Mouse (Mus musculus) layer of hippocampus, adult 18-20 months (tissue): ENCODE measurements around the gene Azin2. TPM values are rescaled to one million over a fixed set of nuclear protein-coding genes. Genes with fewer than 3 reads are reported as not detected.

Source experiments
- DNase-seq, 2 experiments: peaks; one replicate each; pipeline ENCODE4 v3.0.0; 2022; ENCODE audit warnings: low spot score in 2 of 2
- total RNA-seq, 2 experiments: library from RNA; stranded (reverse); gene quantifications; 2 replicates each; pipeline ENCODE4 v1.2.3; 2021

The Azin2 gene
- total RNA-seq, 2 experiments from 2014 or later, result 38.9 to 41.7 TPM

DNA sequence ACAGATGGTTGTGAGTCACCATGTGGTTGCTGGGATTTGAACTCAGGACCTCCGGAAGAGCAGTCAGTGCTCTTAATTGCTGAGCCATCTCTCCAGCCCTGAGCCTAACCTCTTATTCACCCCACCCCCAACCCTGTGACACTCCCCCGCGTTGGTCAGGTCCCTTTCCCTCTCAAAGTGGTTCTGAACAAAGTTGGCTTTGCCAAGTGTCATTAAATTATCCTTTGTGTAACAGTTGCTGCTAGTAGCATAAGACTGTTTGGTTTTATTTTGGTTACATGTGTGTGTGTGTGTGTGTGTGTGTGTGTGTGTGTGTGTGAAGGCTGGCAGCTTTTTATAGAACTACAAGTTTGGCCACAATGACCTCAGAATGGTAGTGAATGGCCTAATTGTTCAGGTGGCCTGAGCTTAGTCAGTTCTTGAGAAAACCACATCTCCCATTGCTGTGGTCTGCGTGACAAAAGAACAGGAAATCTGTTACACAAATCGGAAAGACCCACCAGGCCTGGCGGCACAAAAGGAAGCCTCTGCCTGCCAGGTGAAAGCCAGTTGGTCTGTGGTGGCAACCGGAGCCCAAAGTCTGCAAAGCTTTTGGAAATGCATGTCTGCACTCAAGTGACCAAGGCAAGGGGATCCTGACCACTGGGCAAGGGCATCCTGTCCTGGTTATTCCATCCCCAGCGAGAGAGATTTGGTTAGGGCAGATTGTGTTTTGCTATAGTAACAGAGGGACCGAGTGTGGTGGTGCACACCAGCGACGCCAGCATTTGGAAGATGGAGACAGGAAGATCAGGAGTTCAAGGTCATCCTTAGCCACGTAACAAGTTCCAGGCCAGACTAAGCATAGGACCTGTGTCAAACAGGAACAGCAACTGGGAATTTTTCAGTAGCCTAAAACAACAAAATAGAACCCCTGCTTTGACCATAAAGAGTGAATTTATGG lies 18.9 kb upstream of the Azin2 start:
- no peak for DNase-seq

DNA sequence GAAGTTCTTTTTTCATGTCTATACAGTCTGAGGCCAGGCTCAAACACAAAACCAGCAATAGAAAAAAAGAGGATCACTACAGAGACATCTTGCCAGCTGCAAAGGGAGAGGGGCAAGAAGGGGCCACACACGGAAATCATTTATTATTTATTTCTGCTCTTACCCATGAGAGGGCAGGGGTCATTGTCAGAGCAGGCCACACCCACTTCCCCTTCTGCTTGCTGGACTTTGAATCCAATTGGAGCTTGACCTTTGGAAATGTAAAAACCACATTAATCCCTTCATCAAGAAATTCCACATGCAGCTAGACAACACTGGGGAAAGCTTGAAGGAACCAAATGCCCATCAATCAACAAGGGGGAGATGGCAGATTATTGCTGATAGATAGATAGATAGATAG lies 16.4 kb upstream of the Azin2 start:
- no peak for DNase-seq

DNA sequence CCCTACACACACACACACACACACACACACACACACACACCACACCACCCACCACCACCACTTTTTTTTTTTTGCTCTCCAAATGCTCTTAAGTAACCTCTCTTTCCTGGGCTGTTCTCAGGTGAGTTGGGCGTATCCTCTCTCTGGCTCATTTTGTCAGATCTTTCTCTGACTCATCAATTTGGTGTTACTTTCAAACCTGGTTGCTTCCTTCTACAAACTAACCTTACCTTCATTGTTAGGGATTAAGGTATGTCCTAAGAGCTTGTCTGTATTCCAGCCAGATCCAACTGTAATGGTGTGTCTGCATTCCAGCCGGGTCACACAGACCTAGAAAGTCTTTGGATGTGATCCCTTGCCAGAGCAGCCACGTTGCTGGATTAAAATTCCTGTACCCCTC lies 15.0 kb upstream of the Azin2 start:
- DNase-seq, result no peak

DNA sequence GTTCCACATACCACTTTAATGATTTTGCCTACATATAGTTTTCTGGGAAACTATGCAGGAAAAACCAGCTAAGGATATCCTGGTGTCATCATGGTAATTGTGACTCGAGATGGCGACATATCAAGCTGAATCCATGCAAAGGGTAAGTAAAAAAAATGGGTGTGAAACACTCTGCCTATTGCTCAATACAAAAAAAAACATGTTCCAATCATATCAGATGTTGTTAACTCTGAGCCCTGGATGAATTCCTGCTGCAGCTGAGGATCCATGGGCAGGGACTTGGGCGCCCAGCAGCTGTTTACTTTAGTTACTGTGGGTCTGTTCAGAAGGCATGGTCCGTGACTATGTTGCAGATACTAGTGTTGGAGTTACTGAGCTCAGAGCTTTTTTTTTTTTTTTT lies 14.3 kb upstream of the Azin2 start:
- no peak for DNase-seq

DNA sequence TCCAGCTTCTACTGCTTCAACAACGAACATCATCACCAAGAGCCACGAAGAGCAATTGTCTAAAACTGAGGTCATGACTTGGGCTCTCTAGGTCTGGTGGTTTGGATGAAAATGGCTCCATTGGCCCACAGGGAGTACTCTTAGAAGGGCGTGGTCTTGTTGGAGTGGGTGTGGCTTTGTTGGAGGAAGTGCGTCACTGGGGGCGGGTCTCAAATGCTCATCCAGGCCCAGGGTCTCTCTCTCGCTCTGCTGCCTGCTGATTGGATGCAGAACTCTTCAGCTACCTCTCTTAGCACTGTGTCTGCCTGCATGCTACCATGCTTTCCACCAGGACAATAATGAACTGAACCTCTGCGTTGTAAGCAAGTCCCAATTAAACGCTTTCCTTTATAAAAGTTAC lies 12.4 kb upstream of the Azin2 start:
- DNase-seq, result no peak

DNA sequence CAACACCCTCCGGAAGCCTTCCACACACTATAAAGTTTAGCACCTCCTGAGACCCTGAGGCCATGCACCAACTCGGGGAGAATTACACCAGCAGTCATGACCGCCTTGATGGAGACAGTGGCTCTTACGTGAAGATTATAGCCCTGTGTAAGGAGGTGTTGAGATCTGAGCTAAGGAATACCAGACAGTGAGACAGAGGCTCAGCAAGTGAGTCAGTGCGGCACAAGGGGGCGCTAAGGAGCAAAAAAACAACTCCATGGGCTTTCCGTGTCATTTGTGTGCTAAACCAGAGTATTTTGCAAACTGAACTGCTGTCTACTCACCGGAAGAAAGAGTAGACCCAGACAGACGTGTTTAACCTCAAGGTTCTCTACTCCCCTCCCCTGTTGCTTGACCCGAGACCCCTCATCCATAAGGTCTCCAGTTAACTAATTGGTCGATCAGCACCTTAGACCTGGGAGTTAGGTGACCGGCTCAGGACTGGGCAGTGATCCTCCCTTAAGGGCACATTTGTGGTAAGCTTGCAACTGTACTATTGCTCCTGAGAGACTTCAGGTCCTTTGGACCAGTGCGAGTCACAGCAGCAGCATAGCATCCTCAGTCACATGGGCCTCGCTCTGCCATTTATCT lies 8.9 kb upstream of the Azin2 start:
- DNase-seq, result peak in 1 of 2 experiments; percentile 79

DNA sequence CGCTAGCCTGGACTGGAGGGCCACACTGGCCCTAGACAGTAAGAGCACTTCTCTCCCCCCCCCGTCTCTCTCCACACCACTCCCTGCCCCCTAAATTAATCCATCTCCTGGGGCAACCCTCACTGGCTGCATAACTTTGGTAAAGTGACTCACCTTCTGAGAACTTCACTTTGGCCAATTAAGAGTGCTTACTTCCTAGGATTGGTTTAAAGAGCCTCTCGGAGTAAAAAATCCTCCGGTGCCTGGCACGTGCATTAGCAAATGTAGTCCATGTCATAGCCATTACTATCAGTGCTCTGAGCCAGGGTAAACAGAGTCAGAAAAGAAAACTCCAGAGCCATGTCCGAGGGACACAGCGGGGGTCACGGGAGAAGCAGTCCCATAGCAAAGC lies 8.2 kb upstream of the Azin2 start:
- DNase-seq, result no peak

DNA sequence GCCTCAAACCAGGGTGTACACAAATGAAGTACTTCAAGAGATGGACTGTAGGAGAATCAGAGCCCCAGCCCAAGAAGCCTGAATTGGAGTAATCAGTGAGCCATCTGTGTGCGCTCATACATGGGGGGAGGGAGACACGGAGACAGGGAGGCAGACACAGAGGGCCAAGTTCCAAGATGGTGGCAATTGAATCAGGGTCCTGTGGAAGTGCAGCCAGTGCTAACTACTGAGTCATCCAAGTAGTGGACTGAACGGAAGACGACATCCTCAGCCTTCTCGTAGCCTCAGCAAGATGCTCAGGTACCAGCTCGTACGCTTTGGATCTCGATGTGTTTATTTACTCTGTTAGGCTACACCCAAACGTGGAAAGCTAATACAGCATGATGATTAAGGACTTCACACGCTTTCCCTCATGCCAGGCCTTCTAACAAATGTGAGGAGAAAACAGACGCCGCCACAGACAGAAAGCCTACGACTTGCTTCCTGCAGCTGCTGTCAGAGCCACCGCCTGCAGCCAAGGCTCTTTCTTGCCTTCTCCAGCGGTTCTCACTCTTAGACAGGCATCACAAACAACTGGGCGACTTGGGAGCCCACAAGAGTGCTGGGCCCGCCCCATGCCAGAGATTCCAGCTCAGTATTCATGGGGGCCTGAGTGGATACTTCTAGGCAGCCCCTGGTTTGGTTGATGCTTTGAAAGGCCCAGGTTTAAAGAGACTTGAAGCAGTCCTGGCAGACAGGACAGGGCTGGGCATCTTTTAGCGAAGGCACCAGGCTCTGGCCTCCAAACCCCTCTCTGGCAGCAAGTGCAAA lies 7.6 kb upstream of the Azin2 start:
- no peak for DNase-seq

DNA sequence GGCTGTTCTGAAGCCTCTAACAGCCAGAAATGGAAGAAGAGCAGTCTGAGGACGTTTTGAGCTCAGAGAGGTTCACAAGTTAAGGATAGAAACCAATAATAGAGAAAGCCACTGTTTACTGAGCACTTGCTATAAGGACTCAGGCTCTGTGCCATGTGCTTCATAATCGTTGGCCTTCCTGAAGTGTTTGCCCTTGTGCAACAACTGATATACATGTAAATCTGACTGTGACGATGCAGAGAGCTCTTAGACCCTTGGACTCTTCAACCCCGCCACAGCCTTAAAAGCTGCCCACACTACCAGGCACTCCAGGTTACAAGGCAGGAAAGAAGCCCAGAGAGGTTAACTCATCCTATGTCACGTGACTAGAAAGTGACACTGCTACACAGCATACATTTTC lies 6.8 kb upstream of the Azin2 start:
- DNase-seq, result no peak

DNA sequence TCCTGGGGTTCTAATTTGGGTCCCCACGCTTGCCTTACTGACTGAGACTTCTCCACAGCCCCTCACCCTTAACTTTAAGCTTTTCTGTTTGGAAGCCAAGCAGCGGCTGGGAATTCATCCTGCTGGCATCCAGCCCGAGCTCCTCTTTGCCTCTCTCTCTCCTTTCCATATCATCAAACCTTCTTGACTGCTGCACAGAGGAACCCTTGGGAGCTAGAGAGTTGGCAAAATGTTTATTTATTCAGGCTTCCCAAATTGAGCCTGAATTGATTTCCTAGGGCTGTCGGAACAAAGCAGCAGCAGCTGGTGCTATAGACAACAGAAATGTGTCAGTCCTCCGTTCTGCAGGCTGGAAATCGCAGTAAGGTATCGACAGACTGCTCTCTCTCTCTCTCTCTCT lies 4.5 kb upstream of the Azin2 start:
- DNase-seq, result peak in 1 of 2 experiments; percentile 48

DNA sequence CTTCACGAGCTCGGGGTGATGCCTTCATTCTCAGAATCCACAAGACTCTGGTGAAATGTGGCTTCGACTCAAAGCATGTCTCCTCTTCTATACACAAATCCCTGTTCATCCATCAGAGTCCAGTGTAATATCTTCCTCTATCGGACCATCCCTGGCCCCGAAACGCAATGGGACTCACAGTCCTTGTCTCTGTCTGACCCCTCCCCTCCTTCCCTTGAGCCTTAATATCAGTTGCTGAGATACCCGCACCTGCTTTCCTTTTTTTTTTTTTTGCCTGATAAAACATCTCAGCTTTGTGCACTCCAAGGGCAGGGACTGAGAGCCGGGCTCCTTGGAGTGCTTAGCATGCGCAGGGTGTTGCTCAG lies 666 bp upstream of the Azin2 start:
- DNase-seq, result no peak

DNA sequence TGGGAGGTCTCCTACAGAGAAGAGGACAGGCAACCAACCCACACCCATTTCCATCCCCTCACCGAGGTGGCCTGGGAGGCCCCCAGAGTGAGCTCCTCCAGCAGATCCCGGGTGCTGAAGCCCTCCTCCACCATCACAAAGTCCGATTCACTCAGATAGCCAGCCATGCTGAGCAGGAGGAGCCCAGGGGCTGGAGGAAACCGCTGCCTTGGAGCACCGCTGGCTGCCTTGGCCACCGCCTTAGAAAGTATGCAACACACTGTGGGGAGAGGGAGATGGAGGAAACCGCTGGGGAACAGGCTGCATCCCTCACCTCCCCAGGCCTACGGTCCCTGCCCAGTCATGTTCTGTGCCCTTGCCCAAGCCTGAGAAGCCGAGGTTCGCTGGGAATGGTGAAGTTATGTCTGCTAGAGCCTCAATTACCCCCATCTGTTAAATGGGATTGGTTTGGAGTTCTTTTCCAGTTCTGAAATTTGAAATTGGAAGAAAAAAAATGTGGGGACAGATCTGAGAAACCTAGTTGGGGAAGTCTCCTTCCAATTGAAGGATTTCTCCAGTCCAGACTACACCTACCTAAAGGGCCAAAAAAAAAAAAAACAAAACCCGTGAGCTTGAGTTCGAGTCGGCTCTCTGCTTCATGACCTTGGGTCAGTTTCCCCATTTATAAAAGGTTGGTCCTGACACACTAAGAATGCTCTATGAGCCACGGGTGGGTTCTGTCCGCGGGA lies 777 bp downstream of the Azin2 start:
- DNase-seq, result no peak

DNA sequence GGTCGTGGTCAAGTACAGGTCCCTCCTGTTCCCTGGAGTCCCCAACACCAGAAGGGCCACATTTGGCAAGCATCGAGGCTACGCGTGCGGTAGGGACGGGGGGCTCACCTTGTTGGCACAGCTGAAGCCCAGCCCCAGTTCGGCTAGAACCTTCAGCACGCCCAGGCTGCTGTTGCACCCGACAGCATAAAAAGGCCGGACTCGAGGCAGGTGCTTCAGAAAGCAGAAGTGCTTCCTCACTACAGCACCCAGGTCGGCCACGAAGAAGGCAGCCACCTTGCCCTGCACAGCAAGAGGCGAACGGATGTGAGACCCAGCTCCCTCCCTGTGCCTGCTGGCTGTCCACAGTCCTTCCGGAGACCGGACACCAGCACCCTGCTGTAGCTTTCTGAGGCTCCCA lies 2.6 kb downstream of the Azin2 start:
- DNase-seq, result no peak

DNA sequence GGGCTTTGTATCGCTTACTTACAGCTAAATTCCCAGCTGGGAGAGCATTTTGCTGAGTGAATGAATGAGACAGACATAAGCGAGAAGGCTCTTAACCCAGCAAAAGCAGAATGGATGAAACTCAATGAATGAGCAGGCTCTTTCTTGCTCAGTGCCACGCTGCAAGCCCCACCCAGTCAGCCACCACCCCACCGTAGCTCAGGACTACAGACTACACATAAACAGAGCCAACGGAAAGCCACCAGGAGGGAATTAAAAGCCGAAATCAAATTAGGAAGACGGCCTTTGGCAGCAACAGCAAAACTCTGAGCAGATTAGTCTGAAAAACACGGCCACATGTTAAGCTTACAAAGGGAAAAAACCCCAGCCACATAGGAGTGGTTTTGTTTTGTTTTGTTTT lies 3.4 kb downstream of the Azin2 start:
- no peak for DNase-seq

DNA sequence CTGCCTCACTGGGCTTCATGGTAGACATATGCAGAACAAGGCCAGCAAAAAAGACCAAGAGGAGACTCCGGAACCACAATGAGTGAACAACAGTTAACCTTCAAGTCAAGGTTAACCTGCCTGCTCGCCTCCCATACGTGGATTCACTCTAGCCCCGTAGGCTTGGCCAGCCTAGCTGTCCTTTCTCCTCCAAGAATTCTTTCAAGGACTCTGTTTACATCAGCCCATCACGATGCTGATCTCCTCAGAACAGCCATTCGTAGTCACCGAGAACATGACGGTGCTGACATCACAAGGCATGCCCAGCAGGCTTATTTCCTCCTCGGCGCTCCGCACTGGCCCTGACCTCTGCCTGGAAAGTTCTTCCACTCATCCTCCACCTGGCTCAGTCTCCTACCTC lies 4.1 kb downstream of the Azin2 start:
- no peak for DNase-seq

DNA sequence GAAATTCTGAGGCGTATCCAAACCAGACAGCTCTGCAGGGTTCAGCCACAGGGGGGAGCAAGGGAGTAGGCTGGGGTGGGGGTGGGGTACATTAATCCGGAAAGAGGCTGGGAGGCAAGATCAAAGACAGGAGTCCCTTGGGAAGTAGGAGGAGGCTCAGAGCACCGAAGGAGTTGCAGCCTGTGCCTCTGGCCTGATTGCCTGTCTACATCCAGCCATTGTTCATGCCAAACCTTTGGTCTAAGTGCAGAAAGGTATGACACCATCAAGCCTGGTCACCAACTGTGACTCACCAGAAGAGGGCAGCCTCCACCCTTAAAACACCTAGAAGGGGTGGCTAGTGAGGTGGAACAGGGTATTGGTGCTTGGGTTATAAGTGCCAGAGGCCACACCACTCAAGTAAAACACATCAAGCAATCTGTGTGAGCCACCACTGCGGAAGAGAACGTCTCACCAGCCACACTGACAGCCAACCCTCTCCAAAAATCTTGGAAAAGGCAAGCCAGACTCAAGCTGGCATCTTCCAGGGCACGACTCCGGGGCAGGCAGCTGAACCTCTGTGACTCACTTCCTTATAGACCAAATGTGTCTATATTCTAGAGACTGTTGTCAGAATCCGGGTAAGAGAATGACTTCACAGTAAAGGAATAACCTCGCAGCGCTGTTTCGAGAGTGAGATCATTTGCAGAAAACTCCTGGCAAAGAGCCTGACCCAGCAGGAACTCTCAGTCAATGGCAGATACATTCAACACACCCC lies 4.9 kb downstream of the Azin2 start:
- DNase-seq, result peak in 1 of 2 experiments; percentile 48

DNA sequence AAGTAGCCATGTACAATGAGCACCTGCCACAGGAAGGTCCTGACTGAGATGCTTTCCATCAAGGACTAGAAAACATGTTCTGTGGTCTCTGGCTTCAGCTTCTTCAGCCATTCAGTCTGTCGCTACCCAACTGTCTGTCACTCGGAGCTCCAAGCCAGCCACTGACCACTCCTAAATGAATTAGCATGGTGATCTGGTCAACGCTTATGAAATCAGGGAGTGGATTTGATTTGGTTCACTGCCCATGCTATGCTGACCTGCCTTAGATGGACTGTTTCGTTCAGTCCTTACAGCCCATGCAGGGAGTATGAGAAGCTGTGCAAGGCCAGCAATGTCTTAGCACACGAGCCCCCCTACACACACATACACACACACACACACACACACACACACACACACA lies 8.4 kb downstream of the Azin2 start:
- DNase-seq, result no peak

DNA sequence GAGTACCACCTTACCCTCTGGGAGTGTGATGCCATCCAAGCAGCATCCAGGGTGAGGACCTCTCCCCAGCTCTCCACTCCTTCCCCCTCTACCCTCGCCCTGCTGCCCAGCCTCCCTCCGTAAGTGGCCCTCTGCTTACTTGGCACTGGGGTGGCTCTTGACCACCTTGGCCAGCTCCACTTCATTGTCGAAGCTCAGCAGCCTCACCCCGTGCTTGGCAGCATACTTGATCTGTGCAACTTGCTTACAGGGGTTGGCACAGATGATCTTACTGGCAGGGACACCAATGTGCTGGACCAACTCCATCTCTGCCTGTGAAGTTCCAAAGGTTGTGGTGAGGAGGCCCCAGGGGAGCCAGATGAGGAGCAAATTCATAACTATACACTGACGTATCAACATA lies 11.8 kb downstream of the Azin2 start:
- no peak for DNase-seq

DNA sequence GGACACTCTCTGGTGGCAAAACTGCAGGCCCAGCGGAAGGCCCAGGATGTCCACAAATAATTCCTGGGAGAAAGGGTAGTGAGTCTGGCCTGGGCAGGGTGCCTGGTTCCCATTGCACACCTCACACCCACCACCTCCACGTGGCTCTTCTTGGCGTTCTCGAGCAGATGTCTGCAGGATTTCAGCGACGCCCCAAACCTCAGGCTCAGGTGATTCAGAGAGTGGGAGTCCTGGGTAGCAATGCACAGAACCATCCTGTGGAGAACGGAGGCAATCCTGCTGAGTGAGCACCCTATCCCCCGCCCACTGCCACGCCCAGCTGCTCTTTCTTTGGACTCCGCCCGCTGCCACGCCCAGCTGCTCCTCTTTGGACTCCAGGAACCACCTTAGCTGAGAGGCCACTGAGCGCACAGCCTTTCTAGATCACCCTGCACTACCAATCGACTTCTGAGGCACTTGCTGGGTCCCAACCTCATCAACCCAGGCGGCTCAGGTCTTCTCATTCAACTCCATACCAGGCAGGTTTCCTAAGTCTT lies 12.7 kb downstream of the Azin2 start:
- DNase-seq, result no peak

DNA sequence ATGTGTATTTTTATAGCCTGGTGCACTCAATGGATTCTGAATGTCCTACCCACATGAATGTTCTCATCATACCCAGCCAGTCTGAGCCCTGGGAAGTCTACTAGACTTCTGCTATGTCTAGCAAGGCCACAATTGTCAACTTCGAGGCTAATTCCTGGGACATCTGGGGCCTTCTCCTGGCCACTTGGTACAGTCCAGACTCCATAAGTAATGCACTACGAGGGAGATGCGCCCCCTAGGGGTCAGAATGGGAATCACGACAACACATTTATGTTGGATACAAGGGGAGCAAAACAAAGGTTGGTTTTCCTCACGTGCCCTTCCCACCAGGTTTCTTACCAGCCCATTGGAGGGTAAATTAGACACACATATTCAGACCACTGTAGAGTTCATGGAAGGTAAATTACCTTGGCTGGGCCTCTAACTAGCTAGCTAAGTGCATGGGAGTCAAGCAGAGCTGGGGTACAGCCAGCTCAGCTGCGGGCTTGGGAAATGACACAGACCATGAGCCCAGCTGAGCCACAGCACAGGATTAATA lies 14.0 kb downstream of the Azin2 start:
- no peak for DNase-seq
